Mouse (Mus musculus): ENCODE measurements around the gene Acap1.
A peak's percentile ranks its signal among the peaks of the same experiment; 100 is the strongest.

Gene Acap1

DNA sequence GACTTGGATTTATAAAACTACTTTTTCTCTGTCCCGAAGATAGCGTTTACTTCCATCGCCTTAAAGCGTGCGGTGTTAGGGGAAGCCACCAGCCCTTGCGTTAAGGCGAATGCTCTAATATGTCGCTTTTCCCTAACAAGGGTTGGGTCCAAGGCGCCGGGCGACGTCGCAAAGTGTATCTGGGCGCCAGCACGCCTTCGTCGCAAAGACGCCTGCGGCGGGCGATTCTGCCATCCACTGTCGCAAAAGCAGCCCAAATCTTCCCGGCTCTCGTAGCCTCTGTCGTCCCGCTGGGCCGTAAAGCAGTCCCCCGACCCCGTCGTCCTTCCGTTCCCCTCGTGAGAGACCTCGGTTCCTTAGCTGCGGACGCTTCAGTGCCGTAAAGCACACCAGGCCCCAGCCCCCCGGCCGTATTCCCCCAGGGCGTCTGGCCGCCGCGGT is 6.1 kb upstream of the Acap1 start:
- DNase-seq, result peak; percentile 81 to 89

DNA sequence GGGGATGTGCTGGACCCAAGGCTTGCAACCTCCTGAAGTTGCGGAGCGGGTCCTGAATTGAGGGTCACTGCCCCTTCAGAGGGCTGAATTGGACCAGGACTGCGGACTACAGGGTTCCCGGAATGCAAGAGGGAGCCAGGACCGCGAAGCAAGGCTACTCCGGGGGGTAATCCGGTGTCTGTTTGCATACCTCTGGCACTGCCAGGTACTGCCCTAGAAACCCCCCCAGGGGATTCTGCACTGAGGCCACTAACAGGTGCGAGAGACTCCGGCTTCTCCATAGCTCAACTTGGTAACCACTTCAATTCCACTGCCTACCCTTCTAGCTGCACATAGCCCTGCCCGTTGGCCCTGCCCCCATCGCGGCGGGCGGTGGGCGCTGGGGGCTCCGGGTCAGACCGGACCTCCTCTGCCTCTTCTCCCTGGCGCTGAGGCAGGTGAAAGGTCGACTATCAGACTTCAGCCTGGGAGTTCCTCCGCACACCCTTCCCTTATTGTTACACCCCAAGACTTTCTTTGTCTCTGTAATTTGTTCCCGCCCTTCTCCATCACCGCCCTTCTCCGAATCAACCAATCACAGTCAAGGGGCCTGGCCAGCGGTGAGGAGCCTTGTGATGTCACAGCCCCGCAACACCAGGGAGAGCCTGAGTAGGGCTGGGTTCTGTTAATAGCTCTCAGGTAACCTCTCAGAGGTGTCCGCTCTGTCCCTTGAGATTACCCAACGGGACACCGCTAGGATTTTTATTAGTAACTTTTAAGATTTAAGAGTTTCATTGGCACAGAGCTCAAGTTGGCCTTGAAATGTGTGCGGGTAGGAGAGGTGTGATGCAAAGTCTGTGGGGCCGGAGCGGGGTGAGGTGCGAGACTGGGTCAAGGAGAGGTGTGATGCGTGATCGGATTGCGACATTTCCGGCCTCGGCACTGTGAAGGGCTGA is 5.4 kb upstream of the Acap1 start, which contains the start of the genes 2810408A11Rik and Neurl4:
2810408A11Rik (minus strand) TSS at position 517 of the 935 bp plus-strand sequence.
Neurl4 (plus strand) TSS at position 602 of the 935 bp plus-strand sequence.
- peak; percentile 76 to 81 for DNase-seq

DNA sequence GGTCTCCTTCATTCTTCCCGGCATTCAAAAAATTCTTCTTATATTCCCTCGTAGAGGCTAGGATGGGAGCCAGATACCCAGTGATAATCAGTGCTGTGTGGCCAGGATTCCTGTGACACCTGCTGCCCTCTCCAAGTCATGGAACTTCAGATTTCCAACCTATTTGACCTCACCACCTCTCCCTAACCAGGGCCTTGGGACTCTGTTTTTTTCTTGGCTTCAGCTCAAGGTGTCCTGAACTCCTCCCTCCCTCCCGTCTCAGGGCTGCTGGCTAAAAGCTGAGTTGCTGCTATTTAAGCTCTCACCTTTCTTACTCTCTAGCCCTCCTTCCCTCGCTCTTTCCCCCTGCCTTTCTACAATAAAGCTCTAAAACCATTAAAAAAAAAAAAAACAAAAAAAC is 4.5 kb upstream of the Acap1 start:
- no peak for DNase-seq

DNA sequence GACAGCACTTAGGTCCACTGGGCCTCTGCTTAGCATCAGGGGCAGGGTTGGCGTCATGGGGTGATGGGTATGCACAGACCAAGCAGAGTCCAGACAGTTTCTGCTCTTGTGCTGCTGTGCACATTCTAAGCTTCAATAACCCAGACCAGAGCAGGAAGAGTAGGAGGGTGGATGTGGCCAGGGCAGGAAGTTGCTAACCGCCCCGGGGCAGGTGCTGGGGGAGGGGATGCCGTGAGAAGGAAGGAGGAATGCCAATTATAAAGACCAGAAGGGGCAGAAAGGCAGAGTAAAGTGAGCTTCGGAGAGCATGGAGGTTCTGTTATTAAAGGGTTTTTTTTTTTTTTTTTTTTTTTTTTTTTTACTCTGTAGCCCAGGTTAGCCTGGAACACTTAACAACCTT is 668 bp downstream of the Acap1 start:
- DNase-seq, result peak; percentile 75 to 80

DNA sequence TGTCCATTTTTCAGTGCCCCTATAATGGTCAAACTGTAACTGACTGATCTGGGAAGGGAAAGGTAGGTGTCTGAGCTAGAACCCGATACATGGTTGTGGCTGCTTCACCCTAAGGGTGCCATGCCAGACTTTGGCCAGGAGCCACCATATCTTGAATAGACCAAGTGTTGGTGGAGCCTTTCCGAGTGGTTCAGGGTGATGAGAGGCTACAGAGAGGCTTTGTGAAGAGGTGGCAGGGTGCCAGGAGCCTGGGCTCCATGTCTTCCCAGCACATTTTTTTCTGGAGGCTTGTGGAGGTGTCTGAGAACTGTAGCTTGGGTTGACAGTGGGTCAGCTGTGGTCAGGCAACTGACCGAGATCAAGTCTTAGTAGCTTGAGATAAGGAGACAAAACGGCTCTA is 3.9 kb downstream of the Acap1 start:
- no peak for DNase-seq

- DNase-seq, result no peak
Measured at GRCm38 (mm10) chr11:69886907-69887635, 8.3 kb downstream of the Acap1 start.

- DNase-seq, result no peak
Measured at GRCm38 (mm10) chr11:69884663-69885062, 10.7 kb downstream of the Acap1 start.

DNA sequence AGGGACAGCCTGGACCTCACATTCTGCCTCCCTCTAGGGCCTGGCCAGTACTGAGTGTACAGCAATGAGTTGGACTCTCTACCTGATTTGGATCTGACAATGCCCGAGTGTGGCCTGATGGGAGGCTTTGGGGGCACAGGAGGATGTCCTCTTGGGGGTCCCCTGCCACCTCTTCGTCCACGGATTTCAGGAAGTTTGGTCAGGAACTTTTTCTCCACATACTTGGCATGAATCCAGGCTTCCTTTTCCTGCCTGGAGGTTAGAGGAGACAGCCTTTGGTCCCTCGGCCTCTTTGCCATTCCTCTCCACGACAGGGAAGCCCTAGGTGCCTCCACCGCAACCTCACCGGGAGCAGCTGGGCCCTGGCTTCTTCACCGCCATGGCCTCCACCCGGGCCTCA is 11.1 kb downstream of the Acap1 start:
- no peak for DNase-seq

- DNase-seq, result no peak
Measured at GRCm38 (mm10) chr11:69883527-69884151, 11.7 kb downstream of the Acap1 start.

GRCm38 (mm10) chr11:69883066-69883465 is 12.3 kb downstream of the Acap1 start:
- DNase-seq, result peak in 1 of 2 experiments; percentile 63

DNA sequence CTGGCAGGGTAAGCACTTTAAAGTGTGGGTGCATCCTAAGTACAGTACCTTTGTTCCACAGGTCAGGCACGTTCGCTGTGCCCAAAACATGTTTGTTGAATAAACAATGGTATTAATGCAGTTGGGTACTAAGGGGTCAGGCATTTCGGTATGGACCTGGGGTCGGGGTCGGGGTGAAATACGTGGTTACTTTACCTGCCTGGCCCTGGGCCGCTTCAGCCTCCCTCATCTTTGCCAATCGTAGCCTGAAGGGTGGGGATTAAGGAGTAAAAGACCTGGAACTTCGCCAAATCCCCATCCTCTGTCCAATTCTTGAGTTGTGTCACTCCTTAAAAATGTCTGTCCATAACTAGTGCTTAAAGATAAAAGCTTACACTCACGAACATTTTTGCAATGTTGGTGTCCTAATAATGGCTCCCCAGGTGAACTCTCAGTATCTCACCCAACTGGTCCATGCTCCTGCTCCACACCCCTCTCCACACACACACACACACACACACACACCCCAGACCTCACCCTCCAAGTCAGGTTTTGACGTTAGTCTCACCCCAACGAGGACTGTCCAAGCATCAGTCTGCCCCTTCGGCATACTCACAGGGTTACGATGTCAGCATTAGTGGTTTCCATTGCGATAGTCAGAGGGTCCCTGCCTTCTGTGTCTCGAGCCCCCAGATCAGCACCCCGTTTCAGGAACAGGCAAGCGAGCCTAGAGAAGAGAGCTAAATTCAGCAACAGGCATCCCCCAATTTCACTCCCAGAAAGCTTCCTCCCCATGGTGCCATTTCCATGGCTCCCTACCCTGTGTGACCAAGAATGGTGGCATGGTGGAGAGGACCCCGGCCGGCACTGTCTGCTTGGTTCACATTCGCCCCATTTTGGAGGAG is 13.3 kb downstream of the Acap1 start:
- no peak for DNase-seq

DNA sequence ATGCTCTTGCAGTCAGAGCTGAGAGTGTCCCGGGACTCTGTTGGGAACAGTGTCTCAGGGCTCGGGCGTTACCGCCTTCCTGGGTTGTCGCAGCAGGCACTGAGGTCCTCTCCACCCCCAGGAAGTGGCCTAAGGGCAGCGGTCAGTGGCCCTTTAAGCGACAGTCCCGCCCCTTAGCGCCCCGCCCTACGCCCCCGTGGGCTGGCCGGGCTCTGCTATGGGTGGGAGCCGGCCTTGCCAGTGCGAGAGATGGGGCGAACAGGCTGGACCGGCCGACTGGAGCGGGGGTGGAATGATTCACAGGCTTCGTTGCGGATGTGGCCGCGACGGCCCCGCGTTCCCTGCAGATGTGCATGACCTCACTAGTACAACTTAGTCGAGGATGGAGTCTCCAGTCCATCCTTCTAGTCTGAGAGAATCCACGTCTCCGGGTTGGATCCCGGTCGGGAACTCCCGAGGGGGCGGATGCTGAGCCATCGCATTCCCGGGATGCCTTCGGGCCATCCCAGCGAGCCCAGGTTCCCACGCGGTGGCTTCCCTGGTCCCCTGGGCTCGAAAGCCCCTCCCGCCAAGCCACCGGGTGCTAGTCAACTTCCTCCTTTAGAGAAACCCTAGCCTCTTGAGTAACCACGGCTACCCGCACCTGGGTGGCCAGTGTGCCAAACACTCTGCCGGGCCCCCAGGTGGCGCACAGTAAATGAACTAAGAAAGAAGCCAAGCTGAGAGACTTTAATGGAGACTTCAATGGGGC is 14.3 kb downstream of the Acap1 start, which contains the start of gene Kctd11:
Kctd11 (minus strand) TSS at position 554 of the 751 bp plus-strand sequence.
- DNase-seq, result peak; percentile 80 to 81

DNA sequence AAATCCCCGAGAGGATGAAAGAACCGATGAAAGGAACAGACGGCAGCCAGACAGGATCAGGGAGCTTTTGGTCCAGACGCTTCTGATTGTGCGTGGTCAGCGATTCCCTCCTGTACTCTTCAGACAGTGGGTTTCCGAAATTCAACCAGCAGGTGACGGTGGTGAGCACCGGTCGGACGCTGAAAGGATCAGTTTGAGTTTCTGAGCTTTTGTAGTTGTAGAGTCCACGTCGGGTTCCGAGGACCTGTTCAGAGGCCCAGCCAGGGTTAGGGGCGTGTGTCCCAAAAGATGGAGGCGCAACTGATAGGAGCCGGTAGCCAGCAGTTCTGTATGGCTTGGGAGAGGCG is 14.9 kb downstream of the Acap1 start:
- DNase-seq, result peak in 1 of 2 experiments; percentile 79

GRCm38 (mm10) chr11:69879711-69880110 is 15.6 kb downstream of the Acap1 start:
- no peak for DNase-seq

DNA sequence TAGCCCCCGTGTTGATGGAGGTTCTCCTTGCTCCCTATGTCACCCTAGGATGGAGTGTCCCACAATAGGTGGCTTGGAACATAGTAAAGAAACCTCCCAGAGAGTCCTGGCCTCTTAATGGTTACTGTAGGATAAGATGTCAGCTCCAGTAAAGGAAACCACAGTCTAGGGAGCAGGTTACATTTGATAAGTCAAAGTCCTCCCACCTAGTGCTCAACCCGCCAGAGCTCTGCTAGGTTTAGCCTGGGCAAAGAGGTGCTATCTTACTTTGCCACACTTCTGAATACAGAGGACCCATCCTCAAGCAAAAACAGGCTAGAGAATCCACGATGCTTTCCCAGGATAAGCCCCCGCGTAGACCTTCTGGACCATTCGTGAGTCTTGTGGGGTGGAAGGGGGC is 16.4 kb downstream of the Acap1 start:
- DNase-seq, result no peak

DNA sequence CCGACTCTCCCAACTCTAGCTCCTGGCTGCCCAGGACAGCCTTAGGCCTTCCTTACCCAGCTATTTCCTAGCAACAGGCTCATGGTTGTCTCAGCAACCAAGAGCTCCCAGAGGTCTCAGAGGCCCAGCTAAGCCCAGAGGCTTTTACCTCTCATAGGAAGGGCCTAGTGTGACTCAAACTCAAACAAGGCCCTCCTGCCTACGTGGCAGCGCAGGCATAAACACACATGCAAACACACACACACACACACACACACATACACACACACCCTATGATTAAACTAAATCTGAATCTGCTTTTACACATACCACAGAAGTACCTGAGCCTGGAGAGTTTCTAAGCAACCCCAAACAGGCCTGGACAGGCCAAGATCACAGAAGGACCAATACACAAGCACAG is 16.9 kb downstream of the Acap1 start:
- no peak for DNase-seq

GRCm38 (mm10) chr11:69877878-69878277 is 17.5 kb downstream of the Acap1 start, which contains the start of gene Tmem95:
Tmem95 (minus strand) TSS chr11:69878018.
- no peak for DNase-seq

DNA sequence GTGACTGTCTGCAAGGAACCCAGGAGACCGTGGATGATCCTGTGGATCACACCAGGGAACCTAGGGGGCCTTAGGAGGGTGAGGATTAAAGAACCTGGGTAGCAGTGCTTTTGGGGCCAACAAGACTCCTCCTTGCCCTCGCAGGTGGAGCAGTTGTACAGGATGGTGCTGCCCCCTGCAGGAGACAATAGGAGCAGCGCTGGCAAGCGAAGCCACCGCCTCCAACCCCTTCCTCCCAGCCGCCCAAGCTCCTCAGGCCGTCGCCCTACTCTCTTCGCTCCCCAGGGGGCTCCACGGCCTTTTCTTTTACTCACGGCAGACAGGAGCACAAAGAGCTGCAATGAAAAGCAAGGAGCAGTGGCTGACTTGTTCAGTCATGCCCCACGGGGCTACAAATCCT is 18.5 kb downstream of the Acap1 start:
- peak; percentile 66 to 84 for DNase-seq

- no peak for DNase-seq
Measured at GRCm38 (mm10) chr11:69876186-69876585, 19.2 kb downstream of the Acap1 start.

DNA sequence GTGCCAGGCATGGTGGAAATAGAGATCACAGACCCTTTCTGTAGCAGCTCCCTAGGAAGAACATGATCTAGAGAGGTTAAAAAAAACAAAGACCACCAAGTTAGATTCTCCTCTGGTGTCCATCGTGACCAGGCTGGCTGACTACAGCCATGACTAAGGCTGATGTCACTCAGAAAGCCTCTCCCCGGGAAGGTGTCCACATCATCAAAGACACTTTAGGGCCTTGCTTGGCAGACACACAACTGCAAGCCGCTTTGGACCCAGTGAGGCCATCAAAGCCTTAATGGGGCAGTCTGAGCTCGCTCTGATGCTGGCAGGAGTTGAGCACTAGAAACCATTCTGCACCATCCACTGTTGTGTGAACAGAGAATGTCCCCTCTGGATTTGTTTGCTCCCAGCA is 22.9 kb downstream of the Acap1 start:
- no peak for DNase-seq

DNA sequence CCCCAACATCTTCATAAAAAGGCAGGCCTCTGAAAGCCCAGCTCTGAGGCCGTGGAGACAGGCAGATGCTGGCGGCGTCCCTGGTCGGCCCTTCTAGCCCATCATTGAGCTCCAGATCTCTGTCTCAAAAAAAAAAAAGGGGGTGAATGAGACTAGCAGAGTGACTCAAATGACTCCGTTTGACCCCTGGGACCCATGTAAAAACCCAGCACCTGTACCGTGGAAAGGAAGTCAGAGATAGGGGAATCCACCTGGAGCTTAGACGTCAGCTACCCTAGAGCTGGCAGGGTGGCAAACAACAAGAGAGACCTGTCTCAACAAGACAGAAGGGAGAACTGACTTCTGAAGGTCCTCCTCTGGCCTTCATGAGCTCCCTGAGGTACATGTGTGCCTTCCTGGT is 23.5 kb downstream of the Acap1 start:
- DNase-seq, result no peak

Measured in spleen, adult 18-20 months (tissue).